Mouse (Mus musculus): Measurements from ENCODE around the gene Atp1b2.
"Not testable (repeated sequence)": the region's sequence is repeated elsewhere in the genome, so short reads cannot be mapped to it uniquely, and the experiment has no call there.

- TF ChIP-seq POLR2AphosphoS2 (IDR thresholded peaks at IDR 0.05; ENCODE audit: low read depth, low read length); RAD21 (IDR thresholded peaks at IDR 0.05; ENCODE audit: low read depth, low read length); E2F4 (IDR thresholded peaks at IDR 0.05; ENCODE audit: insufficient replicate concordance, low read depth, low read length); CTCF (conservative IDR thresholded peaks at IDR 0.05 in 1 of 2, IDR thresholded peaks at IDR 0.05 in 1 of 2; ENCODE audit: low read depth in 2 of 2, low read length in 2 of 2); RCOR1 (conservative IDR thresholded peaks at IDR 0.05; ENCODE audit: low read depth, low read length); IRF4 (IDR thresholded peaks at IDR 0.05; ENCODE audit: low read depth, low read length); KAT2A (IDR thresholded peaks at IDR 0.05; ENCODE audit: insufficient replicate concordance, low read length); POLR2A (IDR thresholded peaks at IDR 0.05; ENCODE audit: low read depth, low read length): not testable (repeated sequence)
Measured at GRCm38 (mm10) chr11:69624339-69624738, 18.6 kb upstream of the Atp1b2 start.

All from CH12.LX (cell line).